Mouse (Mus musculus) heart, embryonic 16.5 days (tissue): ENCODE results near the gene Klrd1. TPM values are rescaled to one million over a fixed set of nuclear protein-coding genes. Genes with fewer than 3 reads are reported as not detected.
"Not testable (repeated sequence)": the region's sequence is repeated elsewhere in the genome, so short reads cannot be mapped to it uniquely, and the experiment has no call there.

Experiments
- ATAC-seq: fragments of 200-750 bp; cut with Nextera tagmentation; replicated peaks from 2 replicates; pipeline ENCODE4 v1.8.0; 2017; ENCODE audit warnings: moderate number of reproducible peaks; ENCODE audit not compliant: insufficient read depth, low FRiP score; ENCODE audit errors: extremely low read depth
- H3K27ac ChIP-seq: fragments of 300-500 bp; sonication (generic); 2 replicates; pipeline ENCODE4 v1.5.1; 2014; ENCODE audit warnings: mild to moderate bottlenecking, low read length, control low read depth, moderate library complexity
- H3K27me3 ChIP-seq: fragments of 300-500 bp; sonication (generic); 2 replicates; pipeline ENCODE4 v1.6.1; 2014; ENCODE audit warnings: low read length, mixed read lengths; ENCODE audit not compliant: control insufficient read depth, insufficient read depth
- H3K36me3 ChIP-seq: fragments of 300-500 bp; sonication (generic); 2 replicates; pipeline ENCODE4 v1.6.1; 2014; ENCODE audit not compliant: control insufficient read depth, insufficient read depth
- H3K4me1 ChIP-seq: fragments of 300-500 bp; sonication (generic); 2 replicates; pipeline ENCODE4 v1.6.1; 2014; ENCODE audit warnings: low read length, mixed read lengths; ENCODE audit not compliant: control insufficient read depth, insufficient read depth
- H3K4me2 ChIP-seq: fragments of 300-500 bp; sonication (generic); 2 replicates; pipeline ENCODE4 v1.6.1; 2014; ENCODE audit warnings: low read depth, mild to moderate bottlenecking, control low read depth, low read length
- H3K4me3 ChIP-seq: fragments of 300-500 bp; sonication (generic); 2 replicates; pipeline ENCODE4 v1.5.1; 2014; ENCODE audit warnings: mild to moderate bottlenecking, control low read depth, low read length
- H3K9ac ChIP-seq: fragments of 300-500 bp; sonication (generic); 2 replicates; pipeline ENCODE4 v1.6.1; 2014; ENCODE audit warnings: low read length, control low read depth
- H3K9me3 ChIP-seq: fragments of 300-500 bp; sonication (generic); replicated peaks from 2 replicates; pipeline ENCODE4 v1.6.1; 2016; ENCODE audit warnings: low read length; ENCODE audit not compliant: control insufficient read depth
- WGBS: fragments of 180-500 bp; shearing (Covaris S2); extraction: QIAGEN DNeasy Blood & Tissue Kit; methylation state at CpG from one replicate; pipeline ENCODE4 v1.1.7; 2014; 5-methylcytosine and 5-hydroxymethylcytosine counted together
- polyA plus RNA-seq: library from polyadenylated mRNA; unstranded; fragments of >200 nt; fragmentation: Nextera tagmentation; extraction: Ambion mirVana; gene quantifications from 2 replicates; pipeline ENCODE4 v1.2.1, GENCODE M21; 2015

Klrd1 gene
- polyA plus RNA-seq, 1 experiment from 2014 or later: 2.6 TPM

GRCm38 (mm10) chr6:129559641-129560027, 31.9 kb upstream of the Klrd1 start:
- H3K4me2 ChIP-seq: no peak overlapping the region
- H3K27me3 ChIP-seq: no peaks in the 10 kb centered on the region
- 46% methylated on average over 4 of the region's 4 CpGs for WGBS
- H3K4me1 ChIP-seq: 0 out of 2 replicates have a peak, but pooled peaks cover 2% of the 10 kb centered on the region
- no peak for ATAC-seq
- no peak overlapping the region for H3K9ac ChIP-seq
- H3K4me3 ChIP-seq: no peak overlapping the region
- H3K27ac ChIP-seq: no peak overlapping the region
- H3K36me3 ChIP-seq: no peaks in the 10 kb centered on the region
- H3K9me3 ChIP-seq: no peaks in the 10 kb centered on the region

GRCm38 (mm10) chr6:129565257-129565656, 26.3 kb upstream of the Klrd1 start:
- no peak overlapping the region for H3K4me2 ChIP-seq
- H3K4me1 ChIP-seq: no peaks in the 10 kb centered on the region
- H3K9ac ChIP-seq: no peak overlapping the region
- H3K27me3 ChIP-seq: no peaks in the 10 kb centered on the region
- no peak overlapping the region for H3K27ac ChIP-seq
- no peak for ATAC-seq
- no peak overlapping the region for H3K4me3 ChIP-seq
- no peaks in the 10 kb centered on the region for H3K36me3 ChIP-seq
- 55% methylated on average over 2 of the region's 2 CpGs for WGBS
- no peaks in the 10 kb centered on the region for H3K9me3 ChIP-seq

- Histone ChIP-seq H3K9me3 (no peaks in the 10 kb centered on the region), H3K4me3 (no peak overlapping the region), H3K27me3 (no peaks in the 10 kb centered on the region), H3K4me2 (no peak overlapping the region), H3K4me1 (no peaks in the 10 kb centered on the region), H3K9ac (no peak overlapping the region), H3K36me3 (no peaks in the 10 kb centered on the region), H3K27ac (no peak overlapping the region)
- ATAC-seq: no peak
- 20% methylated on average over 2 of the region's 2 CpGs for WGBS
These were observed 16.3 kb upstream of the Klrd1 start for GRCm38 (mm10) chr6:129575315-129575714.

- no peak within 1 kb of the TSS for H3K4me3 ChIP-seq
- H3K4me2 ChIP-seq: no peak within 1 kb of the TSS
- H3K27ac ChIP-seq: no peak within 1 kb of the TSS
- H3K36me3 ChIP-seq: no peaks in the 10 kb centered on the region
- no peaks in the 10 kb centered on the region for H3K9me3 ChIP-seq
- no peak for ATAC-seq
- H3K4me1 ChIP-seq: no peaks in the 10 kb centered on the region
- 92% methylated on average over 8 of the region's 8 CpGs for WGBS
- H3K9ac ChIP-seq: no peak within 1 kb of the TSS
- no peaks in the 10 kb centered on the region for H3K27me3 ChIP-seq
These were observed 14.0 kb upstream of the Klrd1 start, which contains the start of gene Klre1 for GRCm38 (mm10) chr6:129577605-129578004. TSS of gene Klre1 (plus strand) at chr6:129577905.

GRCm38 (mm10) chr6:129581274-129581673, 10.3 kb upstream of the Klrd1 start:
- Histone ChIP-seq H3K4me2 (no peak overlapping the region), H3K36me3 (no peaks in the 10 kb centered on the region), H3K9ac (no peak overlapping the region), H3K9me3 (no peaks in the 10 kb centered on the region), H3K27ac (no peak overlapping the region), H3K4me3 (no peak overlapping the region), H3K4me1 (no peaks in the 10 kb centered on the region), H3K27me3 (no peaks in the 10 kb centered on the region)
- no peak for ATAC-seq
- 56% methylated on average over 4 of the region's 4 CpGs for WGBS

- 52% methylated on average over 4 of the region's 4 CpGs for WGBS
- Histone ChIP-seq H3K4me2 (no peak overlapping the region), H3K36me3 (no peaks in the 10 kb centered on the region), H3K27me3 (no peaks in the 10 kb centered on the region), H3K9me3 (no peaks in the 10 kb centered on the region), H3K9ac (no peak overlapping the region), H3K27ac (no peak overlapping the region), H3K4me1 (no peaks in the 10 kb centered on the region), H3K4me3 (no peak overlapping the region)
- ATAC-seq: no peak
These were observed 9.7 kb upstream of the Klrd1 start for GRCm38 (mm10) chr6:129581896-129582295.

- Histone ChIP-seq H3K9me3 (no peaks in the 10 kb centered on the region), H3K4me2 (no peak overlapping the region), H3K27ac (no peak overlapping the region), H3K4me1 (no peaks in the 10 kb centered on the region), H3K4me3 (no peak overlapping the region), H3K9ac (no peak overlapping the region), H3K27me3 (no peaks in the 10 kb centered on the region), H3K36me3 (no peaks in the 10 kb centered on the region)
- 66% methylated on average over 3 of the region's 3 CpGs for WGBS
- no peak for ATAC-seq
These were observed 8.6 kb upstream of the Klrd1 start for GRCm38 (mm10) chr6:129583014-129583413.

GRCm38 (mm10) chr6:129608372-129608771, 16.8 kb downstream of the Klrd1 start:
- Histone ChIP-seq H3K27me3 (no peaks in the 10 kb centered on the region), H3K4me1 (no peaks in the 10 kb centered on the region), H3K4me3 (no peak overlapping the region), H3K27ac (no peak overlapping the region), H3K4me2 (no peak overlapping the region), H3K9ac (no peak overlapping the region), H3K9me3 (no peaks in the 10 kb centered on the region), H3K36me3 (no peaks in the 10 kb centered on the region)
- ATAC-seq: no peak

GRCm38 (mm10) chr6:129623735-129624134, 32.2 kb downstream of the Klrd1 start, which contains the start of gene Klrk1:
TSS of gene Klrk1 (minus strand) at chr6:129623864.
- H3K4me3 ChIP-seq: no peak within 1 kb of the TSS
- no peaks in the 10 kb centered on the region for H3K36me3 ChIP-seq
- no peaks in the 10 kb centered on the region for H3K27me3 ChIP-seq
- H3K4me2 ChIP-seq: no peak within 1 kb of the TSS
- no peak within 1 kb of the TSS for H3K27ac ChIP-seq
- no peak within 1 kb of the TSS for H3K9ac ChIP-seq
- H3K4me1 ChIP-seq: no peaks in the 10 kb centered on the region
- ATAC-seq: no peak
- WGBS: 69% methylated on average over 4 of the region's 4 CpGs
- H3K9me3 ChIP-seq: no peaks in the 10 kb centered on the region

GRCm38 (mm10) chr6:129631046-129631445, 39.5 kb downstream of the Klrd1 start:
- H3K4me2 ChIP-seq, H3K27ac ChIP-seq, H3K4me1 ChIP-seq, ATAC-seq, H3K36me3 ChIP-seq, H3K27me3 ChIP-seq, H3K4me3 ChIP-seq, H3K9ac ChIP-seq, H3K9me3 ChIP-seq: not testable (repeated sequence)
- 63% methylated on average over 2 of the region's 2 CpGs for WGBS
